Mouse (Mus musculus) liver, embryonic 14.5 days (tissue): ENCODE measurements around the gene Arhgap9.

Experiments used
- CTCF ChIP-seq: IDR thresholded peaks from 2 replicates; pipeline ENCODE4 v1.5.1; 2016; ENCODE audit warnings: antibody characterized with exemption, low read depth, control low read depth
- EP300 ChIP-seq: IDR thresholded peaks from 2 replicates; pipeline ENCODE4 v1.6.1; 2016; ENCODE audit warnings: antibody characterized with exemption, low read depth

DNA sequence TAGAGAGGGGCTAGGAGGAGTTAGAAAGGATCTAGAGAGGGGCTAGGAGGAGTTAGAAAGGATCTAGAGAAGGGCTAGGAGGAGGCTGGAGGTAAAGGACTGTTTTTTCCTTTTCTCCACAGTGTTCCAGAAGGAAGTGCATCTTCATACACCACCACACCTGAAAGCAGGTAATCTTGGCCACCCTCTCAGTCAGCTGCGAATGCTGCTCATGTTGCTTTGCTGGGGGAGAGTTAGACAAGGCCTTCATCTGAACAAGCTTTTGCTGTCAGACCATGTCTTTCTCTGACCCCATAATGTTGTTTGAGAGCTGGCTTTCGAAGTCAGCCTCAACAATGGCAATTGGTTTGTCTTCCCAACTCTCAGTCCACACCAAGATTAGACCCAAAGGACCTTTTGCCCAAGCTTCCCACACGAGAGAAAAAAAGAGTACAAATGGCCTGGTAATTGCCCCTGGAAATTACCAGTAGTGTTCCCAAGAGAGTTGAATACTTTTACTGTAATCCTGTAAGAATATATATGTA lies 28.1 kb upstream of the Arhgap9 start:
- TF ChIP-seq CTCF = no peak
- TF ChIP-seq EP300 = no peak
